Mouse (Mus musculus): ENCODE measurements around the gene Tent4a. TPM values are rescaled to one million over a fixed set of nuclear protein-coding genes. Genes with fewer than 3 reads are reported as not detected.
A peak's percentile ranks its signal among the peaks of the same experiment; 100 is the strongest.

The Tent4a gene
- polyA plus RNA-seq, 1 experiment from 2014 or later, result 10.5 TPM

DNA sequence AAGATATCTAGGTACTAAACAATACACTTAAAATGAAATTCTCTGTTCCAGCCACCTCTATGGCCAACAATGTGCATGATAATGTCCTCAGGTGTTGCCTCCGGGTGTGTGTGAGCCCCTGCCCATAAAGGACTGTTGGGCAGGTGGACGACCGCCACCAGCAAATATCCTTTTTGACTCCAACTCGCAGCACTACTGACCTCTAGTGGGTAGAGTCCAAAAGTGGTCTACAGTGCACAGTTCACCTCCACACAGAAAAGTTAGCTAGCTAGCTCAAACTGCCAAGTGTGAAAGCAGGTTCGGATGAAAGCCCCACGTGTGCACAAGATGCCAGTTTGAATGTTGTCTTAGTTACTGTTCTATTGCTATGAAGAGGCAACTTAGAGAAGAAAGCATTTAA, 49.1 kb downstream of the Tent4a start:
- Histone ChIP-seq H3K4me3 (ENCODE audit: low read depth, low read length) (no peak overlapping the region), H3K36me3 (ENCODE audit: control insufficient read depth, insufficient read depth, low read length) (no peaks in the 10 kb centered on the region), H3K9ac (ENCODE audit: low read length) (no peak overlapping the region), H3K27me3 (ENCODE audit: control insufficient read depth, insufficient read depth, low read length) (peaks cover 25% of the 10 kb centered on the region), H3K4me2 (ENCODE audit: low read depth) (no peak overlapping the region), H3K4me1 (ENCODE audit: control insufficient read depth, insufficient read depth, low read length) (peaks cover 15% of the 10 kb centered on the region), H3K9me3 (ENCODE audit: control insufficient read depth, low read length) (no peaks in the 10 kb centered on the region), H3K27ac (ENCODE audit: low read depth, low read length) (no peak overlapping the region)
- 20% methylated on average over 6 of the region's 6 CpGs for WGBS
- peak; percentile 53 for DNase-seq (ENCODE audit: low spot score)
- ATAC-seq (ENCODE audit: insufficient read depth, low FRiP score, low TSS enrichment), result 0 out of 2 replicates have a peak, but pooled peaks have one; percentile 15

DNA sequence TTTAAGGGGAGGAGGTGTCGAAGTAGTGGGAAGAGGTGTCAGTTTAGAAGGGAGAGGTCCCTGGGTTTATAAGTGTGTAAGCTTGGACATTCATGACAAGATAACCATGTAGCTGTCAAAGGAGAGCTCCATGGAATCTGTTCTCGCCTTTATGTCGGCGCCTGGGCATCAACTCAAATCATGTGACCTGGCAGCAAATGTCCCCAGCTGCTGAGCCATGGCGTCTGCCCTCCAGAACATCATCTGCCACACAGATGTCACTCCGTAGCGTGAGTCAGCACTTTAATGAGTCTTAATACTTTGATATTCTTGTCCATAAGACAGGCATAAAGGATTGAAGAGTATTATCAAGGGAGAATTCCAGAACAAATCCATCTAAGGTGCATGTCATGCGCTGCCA, 51.7 kb downstream of the Tent4a start:
- DNase-seq (ENCODE audit: low spot score) (peak; percentile 29), ATAC-seq (ENCODE audit: insufficient read depth, low FRiP score, low TSS enrichment) (no peak)
- Histone ChIP-seq H3K9ac (ENCODE audit: low read length) (no peak overlapping the region), H3K4me3 (ENCODE audit: low read depth, low read length) (no peak overlapping the region), H3K36me3 (ENCODE audit: control insufficient read depth, insufficient read depth, low read length) (no peaks in the 10 kb centered on the region), H3K4me2 (ENCODE audit: low read depth) (no peak overlapping the region), H3K27ac (ENCODE audit: low read depth, low read length) (no peak overlapping the region), H3K27me3 (ENCODE audit: control insufficient read depth, insufficient read depth, low read length) (peaks cover 19% of the 10 kb centered on the region), H3K4me1 (ENCODE audit: control insufficient read depth, insufficient read depth, low read length) (peaks cover 9% of the 10 kb centered on the region), H3K9me3 (ENCODE audit: control insufficient read depth, low read length) (no peaks in the 10 kb centered on the region)
- WGBS, result 55% methylated on average over 8 of the region's 8 CpGs

DNA sequence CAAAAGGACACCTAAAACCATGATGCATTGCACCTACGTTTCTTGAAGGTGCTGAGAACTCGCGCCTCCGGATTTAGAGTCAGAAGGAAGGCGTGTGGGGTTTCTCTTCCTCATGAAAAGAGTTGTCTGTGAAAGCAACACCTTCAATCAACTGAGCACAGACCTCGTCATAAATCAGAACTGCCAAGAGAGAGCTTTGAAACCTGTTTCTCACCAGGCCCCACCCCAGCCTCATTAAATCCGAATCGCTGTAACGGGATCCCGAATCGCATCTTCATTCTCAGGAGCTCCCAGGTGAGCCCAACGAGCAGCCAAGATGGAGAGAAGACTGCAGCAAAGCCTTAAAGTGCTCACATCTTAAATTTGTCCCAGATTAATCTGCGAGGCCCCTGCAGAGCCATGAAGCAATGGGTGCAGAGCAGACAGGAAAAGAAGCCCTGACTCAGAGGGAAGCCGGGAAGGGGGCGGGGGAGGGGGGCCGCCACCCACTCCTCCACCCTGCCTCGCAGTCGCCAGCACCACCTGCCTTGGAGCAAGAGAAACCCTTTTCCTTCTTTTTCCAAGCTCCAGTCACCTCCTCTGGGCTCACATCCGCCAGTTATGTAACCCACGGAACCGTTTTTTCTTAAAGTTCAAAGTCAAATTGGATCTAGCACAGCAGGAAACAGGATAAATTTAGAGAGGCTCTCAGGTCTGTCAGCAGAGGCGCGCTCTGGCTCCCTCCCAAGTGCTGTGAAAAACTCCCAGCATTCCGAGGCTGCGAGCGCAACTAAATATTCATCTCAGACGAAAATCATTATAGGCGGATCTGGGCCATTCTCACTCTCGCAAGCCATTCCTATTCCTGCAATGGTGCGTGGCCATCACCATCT, 52.5 kb downstream of the Tent4a start:
- Histone ChIP-seq H3K9me3 (ENCODE audit: control insufficient read depth, low read length) (no peaks in the 10 kb centered on the region), H3K9ac (ENCODE audit: low read length) (peak overlapping the region; percentile 23; the same call in 1 of the 2 replicates), H3K4me2 (ENCODE audit: low read depth) (peak overlapping the region; percentile 58), H3K4me1 (ENCODE audit: control insufficient read depth, insufficient read depth, low read length) (peaks cover 9% of the 10 kb centered on the region), H3K4me3 (ENCODE audit: low read depth, low read length) (peak overlapping the region; percentile 29), H3K36me3 (ENCODE audit: control insufficient read depth, insufficient read depth, low read length) (no peaks in the 10 kb centered on the region), H3K27ac (ENCODE audit: low read depth, low read length) (no peak overlapping the region), H3K27me3 (ENCODE audit: control insufficient read depth, insufficient read depth, low read length) (peaks cover 19% of the 10 kb centered on the region)
- WGBS, result 3% methylated on average over 30 of the region's 30 CpGs
- ATAC-seq (ENCODE audit: insufficient read depth, low FRiP score, low TSS enrichment) (no peak), DNase-seq (ENCODE audit: low spot score) (peak; percentile 38)

DNA sequence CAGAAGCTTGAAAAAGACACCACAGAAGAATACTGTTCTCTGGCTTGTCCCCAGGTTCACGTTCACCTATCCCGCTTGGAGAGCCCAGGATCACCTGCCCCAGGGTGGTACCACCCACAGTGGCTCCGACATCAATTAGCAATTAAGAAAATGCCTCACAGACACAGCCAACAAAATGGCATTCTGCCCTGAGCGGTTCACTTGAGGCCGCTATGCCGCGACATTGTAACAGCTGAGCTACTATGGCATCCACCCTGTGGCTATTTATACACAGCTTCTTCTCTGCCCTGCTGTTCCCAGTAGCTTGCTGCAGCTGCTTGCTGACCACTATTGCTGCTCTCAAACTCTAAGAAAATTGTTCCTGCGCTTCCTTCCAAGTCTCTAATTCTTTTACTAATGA, 53.4 kb downstream of the Tent4a start:
- H3K4me3 ChIP-seq (ENCODE audit: low read depth, low read length), result no peak overlapping the region
- peaks cover 19% of the 10 kb centered on the region for H3K27me3 ChIP-seq (ENCODE audit: control insufficient read depth, insufficient read depth, low read length)
- H3K9me3 ChIP-seq (ENCODE audit: control insufficient read depth, low read length), result no peaks in the 10 kb centered on the region
- H3K27ac ChIP-seq (ENCODE audit: low read depth, low read length), result no peak overlapping the region
- H3K4me2 ChIP-seq (ENCODE audit: low read depth), result no peak overlapping the region; the same call in 1 of the 2 replicates
- peaks cover 9% of the 10 kb centered on the region for H3K4me1 ChIP-seq (ENCODE audit: control insufficient read depth, insufficient read depth, low read length)
- WGBS, result 8% methylated on average over 8 of the region's 8 CpGs
- H3K36me3 ChIP-seq (ENCODE audit: control insufficient read depth, insufficient read depth, low read length), result no peaks in the 10 kb centered on the region
- no peak overlapping the region for H3K9ac ChIP-seq (ENCODE audit: low read length)
- ATAC-seq (ENCODE audit: insufficient read depth, low FRiP score, low TSS enrichment) (no peak), DNase-seq (ENCODE audit: low spot score) (peak; percentile 25)

DNA sequence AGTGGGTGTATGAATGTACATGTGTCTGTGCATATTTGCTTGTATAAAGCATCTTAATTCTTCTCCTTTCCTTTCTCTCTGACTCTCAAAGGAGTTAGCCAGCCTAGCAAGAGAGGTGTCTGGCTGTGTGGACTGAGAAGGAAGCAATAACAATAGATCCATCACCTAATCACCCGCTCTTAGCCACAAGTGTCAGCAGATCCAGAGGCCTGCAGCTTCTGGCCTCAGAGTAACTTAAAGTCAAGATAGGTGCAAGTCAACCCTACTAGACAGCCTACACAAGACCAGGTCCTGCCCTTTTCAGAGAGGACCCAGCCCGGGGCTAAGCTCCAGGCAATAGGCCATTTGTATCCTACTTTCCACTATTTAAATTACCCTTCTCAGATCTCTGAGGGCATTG, 54.5 kb downstream of the Tent4a start:
- Histone ChIP-seq H3K9me3 (ENCODE audit: control insufficient read depth, low read length) (no peaks in the 10 kb centered on the region), H3K4me2 (ENCODE audit: low read depth) (no peak overlapping the region), H3K27me3 (ENCODE audit: control insufficient read depth, insufficient read depth, low read length) (peaks cover 19% of the 10 kb centered on the region), H3K27ac (ENCODE audit: low read depth, low read length) (no peak overlapping the region), H3K4me3 (ENCODE audit: low read depth, low read length) (no peak overlapping the region), H3K36me3 (ENCODE audit: control insufficient read depth, insufficient read depth, low read length) (no peaks in the 10 kb centered on the region), H3K4me1 (ENCODE audit: control insufficient read depth, insufficient read depth, low read length) (peaks cover 9% of the 10 kb centered on the region), H3K9ac (ENCODE audit: low read length) (no peak overlapping the region)
- peak; percentile 2 for DNase-seq (ENCODE audit: low spot score)
- WGBS, result 47% methylated on average over 2 of the region's 2 CpGs
- no peak for ATAC-seq (ENCODE audit: insufficient read depth, low FRiP score, low TSS enrichment)

DNA sequence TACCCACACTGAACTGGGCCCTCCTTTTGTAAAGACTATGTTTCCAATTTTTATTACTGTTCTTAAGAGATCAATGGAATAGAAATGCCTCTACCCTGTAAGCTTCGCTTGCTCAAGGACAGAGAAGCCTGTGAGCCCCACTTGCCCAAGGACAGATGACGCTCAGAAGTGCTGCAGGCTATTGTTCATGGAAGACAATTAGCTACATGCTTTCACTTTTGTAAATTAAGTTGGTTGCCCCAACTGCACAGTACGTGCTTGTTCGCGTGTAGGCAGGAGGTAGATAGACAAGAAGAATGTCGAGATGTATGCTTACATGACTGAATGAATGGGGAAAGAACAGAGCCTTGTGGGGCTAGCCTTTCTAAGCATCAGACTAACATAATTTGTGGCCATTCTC, 55.7 kb downstream of the Tent4a start:
- no peak overlapping the region for H3K4me3 ChIP-seq (ENCODE audit: low read depth, low read length)
- ATAC-seq (ENCODE audit: insufficient read depth, low FRiP score, low TSS enrichment) (no peak), DNase-seq (ENCODE audit: low spot score) (peak; percentile 4)
- H3K9me3 ChIP-seq (ENCODE audit: control insufficient read depth, low read length), result no peaks in the 10 kb centered on the region
- H3K4me2 ChIP-seq (ENCODE audit: low read depth), result no peak overlapping the region
- no peaks in the 10 kb centered on the region for H3K36me3 ChIP-seq (ENCODE audit: control insufficient read depth, insufficient read depth, low read length)
- H3K27me3 ChIP-seq (ENCODE audit: control insufficient read depth, insufficient read depth, low read length), result peaks cover 19% of the 10 kb centered on the region
- H3K9ac ChIP-seq (ENCODE audit: low read length), result no peak overlapping the region
- H3K4me1 ChIP-seq (ENCODE audit: control insufficient read depth, insufficient read depth, low read length), result peaks cover 9% of the 10 kb centered on the region
- H3K27ac ChIP-seq (ENCODE audit: low read depth, low read length), result no peak overlapping the region
- WGBS, result 85% methylated on average over 6 of the region's 6 CpGs

DNA sequence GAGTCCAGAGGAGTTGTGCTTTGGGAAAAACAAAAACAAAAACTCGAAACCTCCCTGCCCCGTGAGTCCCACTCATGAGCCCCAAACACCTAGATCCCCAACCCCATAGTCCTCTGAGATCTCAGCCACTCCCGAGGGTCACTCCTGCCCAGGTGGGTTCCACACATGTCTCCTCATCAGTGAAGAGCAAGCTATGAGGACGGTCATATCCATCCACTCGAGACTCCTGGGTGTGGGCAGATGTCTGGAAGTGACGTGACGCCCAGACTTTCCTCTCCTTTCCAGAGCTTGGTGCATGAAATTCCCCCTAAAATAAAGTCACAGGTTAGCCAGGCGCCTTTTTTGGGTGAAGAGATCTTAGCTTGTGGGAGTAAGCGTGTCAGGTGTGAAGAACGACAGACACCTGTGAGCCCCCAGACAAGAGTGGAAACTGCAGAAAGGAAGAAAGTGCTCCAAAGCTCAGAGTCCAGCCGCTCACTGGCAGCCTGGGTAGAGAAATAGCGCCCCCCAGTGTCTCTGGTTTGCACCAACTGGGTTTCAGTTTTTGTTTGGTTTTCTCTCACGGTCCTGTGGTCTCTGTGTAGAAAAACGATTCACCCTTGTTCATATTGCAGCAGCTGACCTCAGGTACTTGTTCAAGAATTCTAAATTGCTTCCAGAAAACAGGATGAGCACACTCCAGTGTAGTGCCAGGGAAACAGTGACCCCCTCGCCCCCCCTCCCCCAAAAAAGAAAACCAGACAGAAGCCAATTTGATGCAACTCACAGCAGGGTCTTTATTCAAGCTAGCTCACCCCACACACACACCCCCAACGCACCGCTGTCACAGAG, 73.6 kb downstream of the Tent4a start:
- Histone ChIP-seq H3K27me3 (ENCODE audit: control insufficient read depth, insufficient read depth, low read length) (no peaks in the 10 kb centered on the region), H3K4me2 (ENCODE audit: low read depth) (no peak overlapping the region)
- ATAC-seq (ENCODE audit: insufficient read depth, low FRiP score, low TSS enrichment), result peak; percentile 39

DNA sequence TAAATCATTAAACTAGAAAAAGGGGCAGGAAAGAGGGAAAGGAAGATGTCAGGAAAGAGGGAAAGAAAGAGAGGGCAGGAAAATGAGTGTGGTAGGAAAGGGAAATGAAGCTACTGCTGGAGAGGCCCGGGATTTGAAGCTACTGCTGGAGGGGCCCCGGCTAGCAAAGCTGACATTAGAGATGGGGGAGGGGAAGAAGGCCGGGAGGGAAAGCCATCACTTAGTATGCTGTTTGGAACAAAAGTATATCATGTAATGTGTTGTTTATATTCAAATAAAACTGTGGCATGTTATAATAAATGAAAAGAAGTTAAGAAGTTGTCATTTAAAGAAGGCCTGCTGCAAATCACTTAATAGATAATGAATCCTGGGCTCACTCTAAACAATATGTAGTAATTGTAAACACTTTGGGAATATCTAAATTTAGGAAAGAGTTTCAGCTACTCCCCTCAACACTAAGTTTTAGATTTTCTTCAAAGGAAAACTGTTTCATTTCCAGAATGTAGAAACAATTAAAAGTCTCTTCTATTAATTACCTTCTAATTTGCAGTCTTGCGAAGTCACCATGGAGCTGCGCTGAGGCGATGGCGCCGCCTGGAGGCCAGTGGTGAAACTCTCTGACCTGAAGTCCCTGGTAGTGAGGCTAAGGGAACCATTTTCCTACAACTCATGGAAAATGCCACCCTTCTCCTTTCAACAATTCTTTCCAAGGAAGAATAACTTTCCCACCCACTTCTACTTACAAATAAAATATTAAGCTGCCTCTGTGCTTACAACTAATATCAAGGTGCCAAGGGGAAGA, 74.6 kb downstream of the Tent4a start:
- Histone ChIP-seq H3K4me2 (ENCODE audit: low read depth) (no peak overlapping the region), H3K27ac (ENCODE audit: low read depth, low read length) (no peak overlapping the region), H3K9me3 (ENCODE audit: control insufficient read depth, low read length) (no peaks in the 10 kb centered on the region; the same call in 1 of the 2 replicates), H3K4me1 (ENCODE audit: control insufficient read depth, insufficient read depth, low read length) (no peaks in the 10 kb centered on the region), H3K9ac (ENCODE audit: low read length) (no peak overlapping the region), H3K36me3 (ENCODE audit: control insufficient read depth, insufficient read depth, low read length) (no peaks in the 10 kb centered on the region), H3K4me3 (ENCODE audit: low read depth, low read length) (no peak overlapping the region), H3K27me3 (ENCODE audit: control insufficient read depth, insufficient read depth, low read length) (no peaks in the 10 kb centered on the region)
- DNase-seq (ENCODE audit: low spot score) (peak; percentile 71), ATAC-seq (ENCODE audit: insufficient read depth, low FRiP score, low TSS enrichment) (0 out of 2 replicates have a peak, but pooled peaks have one; percentile 51)
- WGBS, result 17% methylated on average over 8 of the region's 8 CpGs

More for the DNA sequence above, 73.6 kb downstream of the Tent4a start:
- no peaks in the 10 kb centered on the region for H3K4me1 ChIP-seq (ENCODE audit: control insufficient read depth, insufficient read depth, low read length)
- no peak overlapping the region for H3K27ac ChIP-seq (ENCODE audit: low read depth, low read length)
- H3K4me3 ChIP-seq (ENCODE audit: low read depth, low read length), result no peak overlapping the region
- H3K9ac ChIP-seq (ENCODE audit: low read length), result no peak overlapping the region
- 49% methylated on average over 17 of the region's 17 CpGs for WGBS
- H3K9me3 ChIP-seq (ENCODE audit: control insufficient read depth, low read length), result no peaks in the 10 kb centered on the region; the same call in 1 of the 2 replicates
- DNase-seq (ENCODE audit: low spot score), result peak; percentile 63
- H3K36me3 ChIP-seq (ENCODE audit: control insufficient read depth, insufficient read depth, low read length), result no peaks in the 10 kb centered on the region

Measured in neural tube, embryonic 11.5 days (tissue).